ENCODE assay signal across 8 mouse cellular contexts in genomic region chr15:7130691-7131225, GRCm38 (mm10). TPM values are rescaled to one million over a fixed set of nuclear protein-coding genes. Genes with fewer than 3 reads are reported as not detected.
A peak's percentile ranks its signal among the peaks of the same experiment; 100 is the strongest.
DNase-seq lines count a peak whose midpoint lies in the region; ATAC-seq and TF ChIP-seq lines count a peak whose summit lies in the region.

No protein-coding gene starts in this region.

- H3K9ac ChIP-seq in ES-E14 (ENCODE audit: insufficient read depth, low read depth, low read length, poor library complexity, severe bottlenecking), result peak overlapping the region; percentile 87; the same call in 1 of the 2 replicates
- H3K9ac ChIP-seq in heart, postnatal 0 days (replicated peaks; ENCODE audit: low read depth, low read length), result peak overlapping the region; percentile 89; the same call in 1 of the 2 replicates
- no peak overlapping the region for H3K9ac ChIP-seq in liver, embryonic 16.5 days (ENCODE audit: low read depth, low read length)

- no peaks in the 10 kb centered on the region for H3K9me3 ChIP-seq in E14TG2a.4 (ENCODE audit: low read length)
- H3K9me3 ChIP-seq in ES-E14 (ENCODE audit: control insufficient read depth, insufficient read depth, low read depth, low read length), result no peaks in the 10 kb centered on the region
- no peaks in the 10 kb centered on the region for H3K9me3 ChIP-seq in heart, postnatal 0 days (replicated peaks; ENCODE audit: control insufficient read depth, low read length)
- no peaks in the 10 kb centered on the region for H3K9me3 ChIP-seq in liver, embryonic 16.5 days (replicated peaks; ENCODE audit: control insufficient read depth, low read length)

- H3K27ac ChIP-seq in ES-E14 (ENCODE audit: insufficient read depth, low read depth, low read length, poor library complexity, severe bottlenecking), result no peak overlapping the region
- H3K27ac ChIP-seq in heart, postnatal 0 days (ENCODE audit: low read depth), result no peak overlapping the region
- no peak overlapping the region for H3K27ac ChIP-seq in liver, embryonic 16.5 days (ENCODE audit: low read length)

- H3K4me2 ChIP-seq in heart, postnatal 0 days (ENCODE audit: low read depth, low read length), result peak overlapping the region; percentile 80
- peak overlapping the region; percentile 49 for H3K4me2 ChIP-seq in liver, embryonic 16.5 days (ENCODE audit: low read depth, low read length)

- H3K4me1 ChIP-seq in E14TG2a.4 (replicated peaks; ENCODE audit: low read depth, low read length), result peaks cover 78% of the 10 kb centered on the region
- peaks cover 0 to 3% of the 10 kb centered on the region in 2 experiments; a peak in 2 of 4 replicates for H3K4me1 ChIP-seq in ES-E14 (ENCODE audit: control insufficient read depth in 2 of 2, insufficient read depth in 2 of 2, low read length in 2 of 2, poor library complexity in 1 of 2)
- H3K4me1 ChIP-seq in heart, postnatal 0 days (ENCODE audit: control insufficient read depth, insufficient read depth), result peaks cover 27% of the 10 kb centered on the region
- no peaks in the 10 kb centered on the region; the same call in none of the 2 replicates for H3K4me1 ChIP-seq in liver, embryonic 16.5 days (ENCODE audit: control insufficient read depth, low read depth, low read length)

- peak overlapping the region; percentile 94 for H3K4me3 ChIP-seq in E14TG2a.4 (replicated peaks; ENCODE audit: low read length)
- peak overlapping the region; percentile 90 to 91 for H3K4me3 ChIP-seq in ES-E14 (ENCODE audit: insufficient read depth in 1 of 2, low read depth in 1 of 2, low read length in 2 of 2, poor library complexity in 1 of 2, severe bottlenecking in 1 of 2)
- H3K4me3 ChIP-seq in heart, postnatal 0 days (ENCODE audit: low read depth, low read length), result peak overlapping the region; percentile 91
- peak overlapping the region; percentile 56 for H3K4me3 ChIP-seq in liver, embryonic 16.5 days (ENCODE audit: low read depth, low read length)

- no peak for ATAC-seq in heart, postnatal 0 days (ENCODE audit: insufficient read depth, low read depth)
- 0 out of 2 replicates have a peak, but pooled peaks have one; percentile 25 for ATAC-seq in liver, embryonic 16.5 days (ENCODE audit: low read depth)

- no peak for DNase-seq in ES-E14 (ENCODE audit: low read depth, low spot score)
- no peak for DNase-seq in heart, postnatal 0 days (ENCODE audit: low spot score)
- DNase-seq in layer of hippocampus, postnatal 36 days, result no peak
- no peak for DNase-seq in cerebellum, postnatal 4 days (ENCODE audit: low spot score in 2 of 2)
- DNase-seq in gastrocnemius, postnatal 4 days (ENCODE audit: low spot score in 2 of 2), result no peak
- no peak for DNase-seq in thymus, postnatal 0 days (ENCODE audit: low spot score)

- TF ChIP-seq EP300 in heart, postnatal 0 days (IDR thresholded peaks at IDR 0.05; ENCODE audit: low read depth), result no peak

- H3K36me3 ChIP-seq in E14TG2a.4 (ENCODE audit: insufficient read depth, low read length) (peaks cover 25% of the 10 kb centered on the region), ES-E14 (ENCODE audit: control insufficient read depth, insufficient read depth, low read length, poor library complexity, severe bottlenecking) (peaks cover 5% of the 10 kb centered on the region; the same call in 1 of the 2 replicates)
- no peaks in the 10 kb centered on the region for H3K36me3 ChIP-seq in heart, postnatal 0 days (replicated peaks; ENCODE audit: control insufficient read depth, insufficient read depth, low read length)
- no peaks in the 10 kb centered on the region for H3K36me3 ChIP-seq in liver, embryonic 16.5 days (ENCODE audit: control insufficient read depth, insufficient read depth)

- in situ Hi-C loops in ES-E14 (cut with MboI; ENCODE audit: low sequenced_read_pairs in 2 of 2, unreplicated experiment in 2 of 2), result no loop called here

- WGBS in heart, postnatal 0 days, result 40% methylated on average over 7 of the region's 7 CpGs
- WGBS in liver, embryonic 16.5 days (ENCODE audit: insufficient replicate concordance), result 16% methylated on average over 7 of the region's 7 CpGs

- no peaks in the 10 kb centered on the region for H3K27me3 ChIP-seq in E14TG2a.4 (ENCODE audit: insufficient read depth, low read length)
- H3K27me3 ChIP-seq in heart, postnatal 0 days (ENCODE audit: control insufficient read depth, insufficient read depth, low read length), result no peaks in the 10 kb centered on the region
- peaks cover 32% of the 10 kb centered on the region for H3K27me3 ChIP-seq in liver, embryonic 16.5 days (ENCODE audit: control insufficient read depth, insufficient read depth, low read depth, low read length)

- TF ChIP-seq CTCF in E14TG2a.4 (conservative IDR thresholded peaks at IDR 0.05; ENCODE audit: low read length), result no peak
- no peak for TF ChIP-seq CTCF in heart, postnatal 0 days (IDR thresholded peaks at IDR 0.05; ENCODE audit: low read depth)

TF ChIP-seq in ES-E14, 5 proteins besides CTCF, POLR2A, EP300 and RAD21:
- TF ChIP-seq MAFK (IDR thresholded peaks at IDR 0.05; ENCODE audit: insufficient read depth, low read depth, low read length) (no peak), ZNF384 (IDR thresholded peaks at IDR 0.05; ENCODE audit: low read depth, low read length) (no peak)

RNA-seq across cellular contexts. Expression of gene Lifr, which starts 40.3 kb away (rescaled TPM):
- total RNA-seq in ES-E14 (2012; rRNA removed), result 89.3 and 99.9 TPM in 2 replicates
- 24.0 and 34.9 TPM in 2 replicates for total RNA-seq in heart, postnatal 0 days (2014; rRNA removed; ENCODE audit: low replicate concordance)
- polyA plus RNA-seq in heart, postnatal 0 days (2015; fragmentation: Nextera tagmentation; extraction: Ambion mirVana), result 14.9 and 15.1 TPM in 2 replicates
- polyA plus RNA-seq in liver, embryonic 16.5 days (2015; fragmentation: Nextera tagmentation; extraction: Ambion mirVana), result 29.1 and 33.6 TPM in 2 replicates
- total RNA-seq in layer of hippocampus, postnatal 36 days (2021), result 10 to 100 TPM; 56.6 to 60.9 TPM
- total RNA-seq in gastrocnemius, postnatal 4 days (2021), result 10 to 100 TPM; 58.4 to 59.1 TPM
- 23.0 and 29.9 TPM in 2 replicates for polyA plus RNA-seq in thymus, postnatal 0 days (2015; fragmentation: Nextera tagmentation; extraction: Ambion mirVana)
